Mouse (Mus musculus) neutrophil, adult 5-6 weeks (primary cell): Measurements from ENCODE around the gene Sardh. TPM values are rescaled to one million over a fixed set of nuclear protein-coding genes. Genes with fewer than 3 reads are reported as not detected.

ENCODE experiments used
- ATAC-seq: fragments of 151-379, 151-347 bp; 2 replicates; pipeline ENCODE4 v1.8.0; 2017; ENCODE audit warnings: mild to moderate bottlenecking, moderate TSS enrichment; ENCODE audit not compliant: insufficient number of reproducible peaks, poor library complexity, low FRiP score, severe bottlenecking; ENCODE audit errors: extremely low read depth
- total RNA-seq: library from RNA; stranded (forward); fragments of 200-1000 nt; gene quantifications from 2 replicates; pipeline ENCODE4 v1.2.3, GENCODE M21; 2017

Gene Sardh
- total RNA-seq, 1 experiment from 2014 or later: not detected

- ATAC-seq: no peak
These were observed 18.5 kb downstream of the Sardh start for GRCm38 (mm10) chr2:27229481-27230105.

- ATAC-seq: no peak
These were observed 19.2 kb downstream of the Sardh start for GRCm38 (mm10) chr2:27228809-27229480.

GRCm38 (mm10) chr2:27226572-27226971, 21.6 kb downstream of the Sardh start:
- ATAC-seq: no peak

- ATAC-seq: no peak
These were observed 25.1 kb downstream of the Sardh start for GRCm38 (mm10) chr2:27223012-27223421.

- no peak for ATAC-seq
These were observed 29.6 kb downstream of the Sardh start for GRCm38 (mm10) chr2:27218569-27218968.

- no peak for ATAC-seq
These were observed 30.0 kb downstream of the Sardh start for GRCm38 (mm10) chr2:27218121-27218544.

- no peak for ATAC-seq
These were observed 32.6 kb downstream of the Sardh start for GRCm38 (mm10) chr2:27215537-27215936.

GRCm38 (mm10) chr2:27211966-27212893, 35.9 kb downstream of the Sardh start:
- no peak for ATAC-seq

- ATAC-seq: no peak
These were observed 37.4 kb downstream of the Sardh start for GRCm38 (mm10) chr2:27210676-27211210.

- peak; percentile 33 for ATAC-seq
These were observed 37.9 kb downstream of the Sardh start for GRCm38 (mm10) chr2:27210255-27210654.

GRCm38 (mm10) chr2:27209816-27210215, 38.3 kb downstream of the Sardh start:
- ATAC-seq: no peak

- no peak for ATAC-seq
These were observed 38.8 kb downstream of the Sardh start for GRCm38 (mm10) chr2:27209370-27209769.

GRCm38 (mm10) chr2:27207126-27207525, 41.0 kb downstream of the Sardh start:
- no peak for ATAC-seq

- ATAC-seq: no peak
These were observed 41.9 kb downstream of the Sardh start for GRCm38 (mm10) chr2:27206128-27206797.

- no peak for ATAC-seq
These were observed 42.5 kb downstream of the Sardh start for GRCm38 (mm10) chr2:27205666-27206065.

GRCm38 (mm10) chr2:27200586-27200985, 47.6 kb downstream of the Sardh start:
- ATAC-seq: no peak

- no peak for ATAC-seq
These were observed 49.4 kb downstream of the Sardh start for GRCm38 (mm10) chr2:27198551-27199246.

- ATAC-seq: no peak
These were observed 58.1 kb downstream of the Sardh start for GRCm38 (mm10) chr2:27189994-27190393.
